Mouse (Mus musculus) kidney, embryonic 14.5 days (tissue): Measurements from ENCODE around the gene Parp6. TPM values are rescaled to one million over a fixed set of nuclear protein-coding genes. Genes with fewer than 3 reads are reported as not detected.

Source experiments
- ATAC-seq: fragments of 200-750 bp; cut with Nextera tagmentation; 2 replicates; pipeline ENCODE4 v1.8.0; 2017; ENCODE audit warnings: moderate number of reproducible peaks, mild to moderate bottlenecking, moderate TSS enrichment, moderate library complexity; ENCODE audit not compliant: low FRiP score, low TSS enrichment
- H3K27ac ChIP-seq: fragments of 300-500 bp; sonication (generic); 2 replicates; pipeline ENCODE4 v1.5.1; 2014; ENCODE audit warnings: low read depth, mild to moderate bottlenecking, low read length, moderate library complexity, mixed read lengths
- H3K27me3 ChIP-seq: fragments of 300-500 bp; sonication (generic); 2 replicates; pipeline ENCODE4 v1.6.1; 2014; ENCODE audit warnings: mild to moderate bottlenecking, low read length; ENCODE audit not compliant: control insufficient read depth, insufficient read depth
- H3K36me3 ChIP-seq: fragments of 300-500 bp; sonication (generic); 2 replicates; pipeline ENCODE4 v1.6.1; 2014; ENCODE audit warnings: low read length, mixed read lengths; ENCODE audit not compliant: control insufficient read depth, insufficient read depth
- H3K4me1 ChIP-seq: fragments of 300-500 bp; sonication (generic); 2 replicates; pipeline ENCODE4 v1.6.1; 2014; ENCODE audit warnings: low read length, mixed read lengths; ENCODE audit not compliant: control insufficient read depth, insufficient read depth
- H3K4me2 ChIP-seq: fragments of 300-500 bp; sonication (generic); replicated peaks from 2 replicates; pipeline ENCODE4 v1.6.1; 2014; ENCODE audit warnings: low read depth, mild to moderate bottlenecking, low read length
- H3K4me3 ChIP-seq: fragments of 300-500 bp; sonication (generic); 2 replicates; pipeline ENCODE4 v1.5.1; 2014; ENCODE audit warnings: mild to moderate bottlenecking, low read length
- H3K9ac ChIP-seq: fragments of 300-500 bp; sonication (generic); 2 replicates; pipeline ENCODE4 v1.6.1; 2014; ENCODE audit warnings: low read depth, mild to moderate bottlenecking, low read length, moderate library complexity
- H3K9me3 ChIP-seq: fragments of 300-500 bp; sonication (generic); 2 replicates; pipeline ENCODE4 v1.6.1; 2016; ENCODE audit warnings: low read length; ENCODE audit not compliant: control insufficient read depth
- WGBS: fragments of 180-500 bp; shearing (Covaris S2); extraction: QIAGEN DNeasy Blood & Tissue Kit; methylation state at CpG from one replicate; pipeline ENCODE4 v1.1.7; 2014; 5-methylcytosine and 5-hydroxymethylcytosine counted together
- polyA plus RNA-seq: library from polyadenylated mRNA; unstranded; fragments of >200 nt; fragmentation: Nextera tagmentation; extraction: Ambion mirVana; gene quantifications from 2 replicates; pipeline ENCODE4 v1.2.1, GENCODE M21; 2014

The Parp6 gene
- 17.9 and 23.9 TPM in 2 replicates for polyA plus RNA-seq

- H3K4me1 ChIP-seq = peaks cover 7% of the 10 kb centered on the region; the same call in 1 of the 2 replicates
- H3K9me3 ChIP-seq = no peaks in the 10 kb centered on the region
- ATAC-seq = peak; percentile 100
- H3K9ac ChIP-seq = peak within 1 kb of the TSS; percentile 86
- H3K36me3 ChIP-seq = no peaks in the 10 kb centered on the region
- H3K27me3 ChIP-seq = no peaks in the 10 kb centered on the region
- peak within 1 kb of the TSS; percentile 56 for H3K4me2 ChIP-seq
- peak within 1 kb of the TSS; percentile 83 for H3K27ac ChIP-seq
- peak within 1 kb of the TSS; percentile 85 for H3K4me3 ChIP-seq
- 1% methylated on average over 36 of the region's 36 CpGs for WGBS
Observed at GRCm38 (mm10) chr9:59616622-59617306, at the start of gene Parp6. Gene Parp6, plus strand, starts transcription at chr9:59617284.

- no peak overlapping the region for H3K4me3 ChIP-seq
- H3K36me3 ChIP-seq = no peaks in the 10 kb centered on the region
- peaks cover 4% of the 10 kb centered on the region; the same call in 1 of the 2 replicates for H3K27me3 ChIP-seq
- 80% methylated on average over 2 of the region's 2 CpGs for WGBS
- no peak overlapping the region for H3K27ac ChIP-seq
- H3K4me1 ChIP-seq = no peaks in the 10 kb centered on the region
- no peak for ATAC-seq
- H3K9ac ChIP-seq = no peak overlapping the region
- H3K9me3 ChIP-seq = no peaks in the 10 kb centered on the region
- no peak overlapping the region for H3K4me2 ChIP-seq
Observed at GRCm38 (mm10) chr9:59571852-59572251, 45.2 kb upstream of the Parp6 start.

- Histone ChIP-seq H3K9ac (no peak overlapping the region), H3K27ac (no peak overlapping the region), H3K36me3 (no peaks in the 10 kb centered on the region), H3K4me3 (peak overlapping the region; percentile 23), H3K4me1 (no peaks in the 10 kb centered on the region), H3K9me3 (no peaks in the 10 kb centered on the region), H3K4me2 (peak overlapping the region; percentile 50), H3K27me3 (peaks cover 13% of the 10 kb centered on the region; the same call in 1 of the 2 replicates)
- 19% methylated on average over 13 of the region's 13 CpGs for WGBS
- no peak for ATAC-seq
Observed at GRCm38 (mm10) chr9:59577401-59577800, 39.7 kb upstream of the Parp6 start.

DNA sequence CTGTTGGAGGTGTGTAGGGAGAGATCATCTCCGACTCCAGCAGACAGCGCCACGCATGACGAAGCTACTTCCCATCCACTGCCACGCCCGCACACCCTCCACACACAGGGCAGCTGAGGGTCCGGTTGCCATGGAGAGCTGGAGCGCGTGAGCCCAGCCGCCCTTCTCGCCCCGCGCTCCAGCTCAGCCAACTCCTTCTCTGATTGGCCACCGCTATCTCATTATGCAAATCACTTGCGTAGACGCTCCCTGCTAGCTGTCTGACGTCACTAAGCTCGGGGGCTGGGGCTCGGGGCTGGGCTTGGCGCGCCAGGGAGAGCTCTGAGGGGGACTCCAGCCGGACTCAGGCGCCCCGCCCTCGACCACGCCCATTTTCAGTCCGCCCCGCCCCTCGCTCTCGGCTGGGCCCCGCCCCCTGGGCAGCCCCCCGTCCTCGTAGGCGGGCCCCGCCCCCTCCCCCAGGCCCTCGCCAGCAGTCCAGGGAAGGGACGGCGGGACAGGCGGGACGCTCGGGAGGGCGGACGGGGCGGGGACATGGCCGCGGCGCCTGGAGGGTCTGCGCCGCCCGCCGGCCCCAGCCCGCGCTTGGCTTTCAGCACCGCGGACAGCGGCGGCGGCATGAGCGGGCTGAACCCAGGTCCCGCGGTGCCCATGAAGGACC lies 39.1 kb upstream of the Parp6 start, which contains the start of gene Celf6:
Gene Celf6 (plus strand): TSS at position 74 of the 661 bp plus-strand sequence.
- H3K4me2 ChIP-seq = peak within 1 kb of the TSS; percentile 50
- no peaks in the 10 kb centered on the region for H3K4me1 ChIP-seq
- H3K9me3 ChIP-seq = no peaks in the 10 kb centered on the region
- no peaks in the 10 kb centered on the region for H3K36me3 ChIP-seq
- ATAC-seq = peak; percentile 99
- H3K4me3 ChIP-seq = peak within 1 kb of the TSS; percentile 23
- under 1% methylated on average over 35 of the region's 61 CpGs for WGBS
- H3K27me3 ChIP-seq = peaks cover 13% of the 10 kb centered on the region; the same call in 1 of the 2 replicates
- H3K27ac ChIP-seq = no peak within 1 kb of the TSS
- no peak within 1 kb of the TSS for H3K9ac ChIP-seq

- H3K36me3 ChIP-seq = no peaks in the 10 kb centered on the region
- no peak for ATAC-seq
- peak overlapping the region; percentile 23 for H3K4me3 ChIP-seq
- H3K4me1 ChIP-seq = no peaks in the 10 kb centered on the region
- H3K27ac ChIP-seq = no peak overlapping the region
- peaks cover 13% of the 10 kb centered on the region; the same call in 1 of the 2 replicates for H3K27me3 ChIP-seq
- no peaks in the 10 kb centered on the region for H3K9me3 ChIP-seq
- H3K4me2 ChIP-seq = peak overlapping the region; percentile 50
- WGBS = under 1% methylated on average over 18 of the region's 20 CpGs
- H3K9ac ChIP-seq = no peak overlapping the region
Observed at GRCm38 (mm10) chr9:59578505-59578867, 38.6 kb upstream of the Parp6 start.

GRCm38 (mm10) chr9:59584871-59585308 lies 32.2 kb upstream of the Parp6 start:
- Histone ChIP-seq H3K36me3 (no peaks in the 10 kb centered on the region), H3K9me3 (no peaks in the 10 kb centered on the region), H3K9ac (peak overlapping the region; percentile 31; the same call in 1 of the 2 replicates), H3K4me1 (no peaks in the 10 kb centered on the region), H3K4me2 (peak overlapping the region; percentile 48), H3K4me3 (peak overlapping the region; percentile 28), H3K27me3 (peaks cover 8% of the 10 kb centered on the region), H3K27ac (no peak overlapping the region)
- peak; percentile 76 for ATAC-seq
- WGBS = 6% methylated on average over 13 of the region's 13 CpGs

GRCm38 (mm10) chr9:59588252-59588651 lies 28.8 kb upstream of the Parp6 start:
- Histone ChIP-seq H3K27me3 (peaks cover 6% of the 10 kb centered on the region; the same call in 1 of the 2 replicates), H3K27ac (no peak overlapping the region), H3K4me1 (no peaks in the 10 kb centered on the region), H3K36me3 (no peaks in the 10 kb centered on the region), H3K4me2 (no peak overlapping the region), H3K9ac (no peak overlapping the region), H3K4me3 (no peak overlapping the region), H3K9me3 (no peaks in the 10 kb centered on the region)
- ATAC-seq = no peak
- 75% methylated on average over 5 of the region's 5 CpGs for WGBS

DNA sequence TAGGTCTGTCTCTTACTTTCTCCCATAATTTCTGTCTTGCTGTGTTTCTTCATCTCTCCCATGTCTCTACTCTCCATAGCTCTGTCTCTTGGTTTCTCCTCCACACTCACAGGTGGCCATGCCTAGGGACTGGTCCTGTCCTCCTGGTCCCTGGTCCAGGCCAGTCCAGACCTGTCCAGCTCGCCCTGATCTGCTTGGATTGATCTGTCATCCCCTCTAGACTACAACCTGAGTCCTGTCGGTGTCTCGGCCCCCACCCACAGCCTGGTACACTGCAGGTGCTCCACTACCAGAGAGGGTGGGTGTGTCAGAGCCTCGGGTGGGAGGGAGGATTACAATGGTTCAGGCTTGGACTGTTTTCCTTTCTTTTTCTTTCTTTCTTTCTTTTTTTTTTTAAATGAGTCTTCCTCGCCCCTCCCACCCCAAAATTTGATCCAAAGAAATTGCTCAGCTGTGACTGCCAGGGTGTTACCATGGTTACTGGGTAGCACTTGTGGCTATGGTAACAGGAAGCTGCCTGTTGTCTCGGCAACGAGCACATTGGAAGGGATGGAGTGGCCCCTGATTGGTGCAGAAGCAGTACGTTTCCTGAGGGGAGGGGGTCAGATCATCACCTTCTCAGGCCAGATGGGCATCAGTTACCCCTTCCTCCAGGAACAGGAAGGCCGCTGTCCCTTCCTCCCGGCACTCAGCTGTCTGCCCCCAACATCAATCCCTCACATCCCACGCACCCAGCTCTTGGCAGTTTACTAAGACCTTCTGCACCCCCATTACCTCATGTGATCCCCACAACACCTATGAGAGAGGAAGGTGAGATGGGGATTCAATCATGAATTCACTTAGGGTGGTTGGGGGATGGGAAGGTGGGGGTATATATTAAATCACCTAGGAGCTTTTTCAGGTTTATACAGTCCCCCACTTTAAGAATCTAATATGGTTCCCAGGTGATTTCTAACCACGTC lies 28.1 kb upstream of the Parp6 start:
- Histone ChIP-seq H3K27me3 (peaks cover 6% of the 10 kb centered on the region; the same call in 1 of the 2 replicates), H3K9me3 (no peaks in the 10 kb centered on the region), H3K9ac (no peak overlapping the region), H3K27ac (no peak overlapping the region), H3K36me3 (no peaks in the 10 kb centered on the region), H3K4me3 (no peak overlapping the region), H3K4me1 (no peaks in the 10 kb centered on the region), H3K4me2 (no peak overlapping the region)
- ATAC-seq = peak; percentile 48
- 43% methylated on average over 12 of the region's 12 CpGs for WGBS
